Mouse (Mus musculus): ENCODE data around the gene Adgrg1. TPM values are rescaled to one million over a fixed set of nuclear protein-coding genes. Genes with fewer than 3 reads are reported as not detected.

The Adgrg1 gene
- polyA plus RNA-seq, 1 experiment from 2014 or later: 16.6 TPM

GRCm38 (mm10) chr8:94954921-94955758, 19.4 kb upstream of the Adgrg1 start:
- Histone ChIP-seq H3K4me1 (peaks cover 23% of the 10 kb centered on the region), H3K27me3 (ENCODE audit: insufficient read depth, poor library complexity, severe bottlenecking) (no peaks in the 10 kb centered on the region), H3K4me3 (no peak overlapping the region), H3K27ac (peak overlapping the region; percentile 23), H3K9me3 (no peaks in the 10 kb centered on the region), H3K36me3 (no peaks in the 10 kb centered on the region)
- 22% methylated on average over 9 of the region's 9 CpGs for WGBS
- no peak for DNase-seq (ENCODE audit: low spot score)

GRCm38 (mm10) chr8:94956078-94956574, 18.4 kb upstream of the Adgrg1 start:
- H3K9me3 ChIP-seq: no peaks in the 10 kb centered on the region
- DNase-seq (ENCODE audit: low spot score): no peak
- H3K27me3 ChIP-seq (ENCODE audit: insufficient read depth, poor library complexity, severe bottlenecking): no peaks in the 10 kb centered on the region
- 66% methylated on average over 1 of the region's 1 CpGs for WGBS
- H3K4me3 ChIP-seq: no peak overlapping the region
- no peaks in the 10 kb centered on the region for H3K36me3 ChIP-seq
- H3K27ac ChIP-seq: no peak overlapping the region
- peaks cover 23% of the 10 kb centered on the region for H3K4me1 ChIP-seq

- WGBS: 84% methylated on average over 1 of the region's 1 CpGs
- 0 out of 2 replicates have a peak overlapping the region, but pooled peaks have one; percentile 42 for H3K27ac ChIP-seq
- no peaks in the 10 kb centered on the region for H3K9me3 ChIP-seq
- no peaks in the 10 kb centered on the region for H3K27me3 ChIP-seq (ENCODE audit: insufficient read depth, poor library complexity, severe bottlenecking)
- no peak for DNase-seq (ENCODE audit: low spot score)
- H3K4me3 ChIP-seq: no peak overlapping the region
- H3K36me3 ChIP-seq: no peaks in the 10 kb centered on the region
- H3K4me1 ChIP-seq: peaks cover 17% of the 10 kb centered on the region
Observed at GRCm38 (mm10) chr8:94962201-94962600, 12.3 kb upstream of the Adgrg1 start.

GRCm38 (mm10) chr8:94964828-94965227, 9.7 kb upstream of the Adgrg1 start:
- peaks cover 17% of the 10 kb centered on the region for H3K4me1 ChIP-seq
- no peak overlapping the region for H3K4me3 ChIP-seq
- H3K9me3 ChIP-seq: no peaks in the 10 kb centered on the region
- 14% methylated on average over 10 of the region's 10 CpGs for whole genome bisulfite sequencing
- no peaks in the 10 kb centered on the region for H3K27me3 ChIP-seq (ENCODE audit: insufficient read depth, poor library complexity, severe bottlenecking)
- DNase-seq (ENCODE audit: low spot score): peak; percentile 91
- H3K36me3 ChIP-seq: no peaks in the 10 kb centered on the region
- peak overlapping the region; percentile 70; the same call in 1 of the 2 replicates for H3K27ac ChIP-seq

- no peaks in the 10 kb centered on the region for H3K27me3 ChIP-seq (ENCODE audit: insufficient read depth, poor library complexity, severe bottlenecking)
- H3K27ac ChIP-seq: no peak overlapping the region
- 20% methylated on average over 7 of the region's 7 CpGs for WGBS
- DNase-seq (ENCODE audit: low spot score): no peak
- peaks cover 17% of the 10 kb centered on the region for H3K4me1 ChIP-seq
- no peaks in the 10 kb centered on the region for H3K36me3 ChIP-seq
- no peak overlapping the region for H3K4me3 ChIP-seq
- no peaks in the 10 kb centered on the region for H3K9me3 ChIP-seq
Observed at GRCm38 (mm10) chr8:94966578-94966977, 8.0 kb upstream of the Adgrg1 start.

- Histone ChIP-seq H3K27ac (no peak overlapping the region), H3K4me1 (peaks cover 17% of the 10 kb centered on the region), H3K9me3 (no peaks in the 10 kb centered on the region), H3K27me3 (ENCODE audit: insufficient read depth, poor library complexity, severe bottlenecking) (no peaks in the 10 kb centered on the region), H3K4me3 (no peak overlapping the region), H3K36me3 (no peaks in the 10 kb centered on the region)
- no peak for DNase-seq (ENCODE audit: low spot score)
- WGBS: 64% methylated on average over 4 of the region's 4 CpGs
Observed at GRCm38 (mm10) chr8:94967071-94967470, 7.5 kb upstream of the Adgrg1 start.

GRCm38 (mm10) chr8:94967554-94967953, 7.0 kb upstream of the Adgrg1 start:
- Histone ChIP-seq H3K9me3 (no peaks in the 10 kb centered on the region), H3K4me3 (no peak overlapping the region), H3K36me3 (no peaks in the 10 kb centered on the region), H3K4me1 (peaks cover 16% of the 10 kb centered on the region), H3K27me3 (ENCODE audit: insufficient read depth, poor library complexity, severe bottlenecking) (no peaks in the 10 kb centered on the region; the same call in 1 of the 2 replicates), H3K27ac (no peak overlapping the region)
- no peak for DNase-seq (ENCODE audit: low spot score)
- WGBS: 90% methylated on average over 3 of the region's 3 CpGs

- 87% methylated on average over 9 of the region's 9 CpGs for WGBS
Observed at GRCm38 (mm10) chr8:94973270-94973669, 1.3 kb upstream of the Adgrg1 start.

GRCm38 (mm10) chr8:94973786-94974185, 765 bp upstream of the Adgrg1 start:
- 80% methylated on average over 9 of the region's 9 CpGs for WGBS
- Histone ChIP-seq H3K36me3 (no peaks in the 10 kb centered on the region), H3K9me3 (no peaks in the 10 kb centered on the region), H3K4me3 (no peak overlapping the region), H3K27me3 (ENCODE audit: insufficient read depth, poor library complexity, severe bottlenecking) (peaks cover 54% of the 10 kb centered on the region), H3K27ac (no peak overlapping the region), H3K4me1 (peaks cover 27% of the 10 kb centered on the region)
- DNase-seq (ENCODE audit: low spot score): no peak

More at GRCm38 (mm10) chr8:94973270-94973669, 1.3 kb upstream of the Adgrg1 start:
- Histone ChIP-seq H3K4me1 (peaks cover 23% of the 10 kb centered on the region), H3K36me3 (no peaks in the 10 kb centered on the region), H3K4me3 (no peak overlapping the region), H3K27ac (no peak overlapping the region), H3K9me3 (no peaks in the 10 kb centered on the region), H3K27me3 (ENCODE audit: insufficient read depth, poor library complexity, severe bottlenecking) (peaks cover 49% of the 10 kb centered on the region)
- no peak for DNase-seq (ENCODE audit: low spot score)

GRCm38 (mm10) chr8:94976651-94977417, 2.3 kb downstream of the Adgrg1 start:
- H3K27me3 ChIP-seq (ENCODE audit: insufficient read depth, poor library complexity, severe bottlenecking): peaks cover 63% of the 10 kb centered on the region
- H3K27ac ChIP-seq: peak overlapping the region; percentile 49; the same call in 1 of the 2 replicates
- peak overlapping the region; percentile 49 for H3K4me3 ChIP-seq
- DNase-seq (ENCODE audit: low spot score): no peak
- H3K4me1 ChIP-seq: peaks cover 41% of the 10 kb centered on the region
- H3K36me3 ChIP-seq: no peaks in the 10 kb centered on the region
- no peaks in the 10 kb centered on the region for H3K9me3 ChIP-seq
- 14% methylated on average over 17 of the region's 17 CpGs for WGBS

GRCm38 (mm10) chr8:94978131-94978530, 3.6 kb downstream of the Adgrg1 start:
- Histone ChIP-seq H3K27ac (peak overlapping the region; percentile 25; the same call in 1 of the 2 replicates), H3K4me1 (peaks cover 47% of the 10 kb centered on the region), H3K4me3 (no peak overlapping the region), H3K27me3 (ENCODE audit: insufficient read depth, poor library complexity, severe bottlenecking) (peaks cover 63% of the 10 kb centered on the region), H3K36me3 (no peaks in the 10 kb centered on the region), H3K9me3 (no peaks in the 10 kb centered on the region)
- no peak for DNase-seq (ENCODE audit: low spot score)
- 46% methylated on average over 9 of the region's 9 CpGs for WGBS

GRCm38 (mm10) chr8:94978593-94979319, 4.2 kb downstream of the Adgrg1 start:
- DNase-seq (ENCODE audit: low spot score): no peak
- Histone ChIP-seq H3K27ac (peak overlapping the region; percentile 25; the same call in 1 of the 2 replicates), H3K27me3 (ENCODE audit: insufficient read depth, poor library complexity, severe bottlenecking) (peaks cover 60% of the 10 kb centered on the region), H3K4me3 (no peak overlapping the region), H3K36me3 (no peaks in the 10 kb centered on the region), H3K9me3 (no peaks in the 10 kb centered on the region), H3K4me1 (peaks cover 54% of the 10 kb centered on the region)
- WGBS: 69% methylated on average over 13 of the region's 13 CpGs

Measured in heart, embryonic 10.5 days (tissue).